In genomic region chr14:79768076-79768830, GRCm38 (mm10) we compare ENCODE assay signal across 10 mouse cellular contexts. TPM values are rescaled to one million over a fixed set of nuclear protein-coding genes. Genes with fewer than 3 reads are reported as not detected.
DNase-seq lines count a peak whose midpoint lies in the region; ATAC-seq lines count a peak whose summit lies in the region.
"Had no signal": no experiment of that assay in that cellular context is flagged by ENCODE, and none has a peak within 500 bp of the region (broad histone marks: within the 10 kb centered on the region; RNA-seq: fewer than 3 reads in every experiment).

No protein-coding gene starts in this region.

- ATAC-seq in stomach, embryonic 14.5 days (ENCODE audit: insufficient number of reproducible peaks, insufficient read depth, low FRiP score, low read depth) = no peak
- no peak for ATAC-seq in CD4-positive, CD25-positive, alpha-beta regulatory T cell, adult 4 months

- H3K27me3 ChIP-seq in forebrain, embryonic 10.5 days (ENCODE audit: poor library complexity, severe bottlenecking) = peaks cover 91% of the 10 kb centered on the region
- peaks cover 89% of the 10 kb centered on the region for H3K27me3 ChIP-seq in limb, embryonic 10.5 days (ENCODE audit: low read depth, poor library complexity, severe bottlenecking)
- peaks cover 45% of the 10 kb centered on the region for H3K27me3 ChIP-seq in stomach, embryonic 14.5 days (ENCODE audit: control insufficient read depth, insufficient read depth, low read length)

- 0 out of 2 replicates have a peak overlapping the region, but pooled peaks have one; percentile 40 for H3K27ac ChIP-seq in forebrain, embryonic 10.5 days
- no peak overlapping the region for H3K27ac ChIP-seq in limb, embryonic 10.5 days
- no peak overlapping the region for H3K27ac ChIP-seq in stomach, embryonic 14.5 days (ENCODE audit: low read length)
- H3K27ac ChIP-seq: liver, embryonic 15.5 days had no signal

- no peaks in the 10 kb centered on the region for H3K9me3 ChIP-seq in forebrain, embryonic 10.5 days
- H3K9me3 ChIP-seq in limb, embryonic 10.5 days (replicated peaks) = no peaks in the 10 kb centered on the region
- H3K9me3 ChIP-seq in stomach, embryonic 14.5 days (ENCODE audit: control insufficient read depth, low read depth, low read length) = no peaks in the 10 kb centered on the region
- H3K9me3 ChIP-seq: liver, embryonic 15.5 days had no signal

- H3K4me1 ChIP-seq in forebrain, embryonic 10.5 days = peaks cover 65% of the 10 kb centered on the region
- H3K4me1 ChIP-seq in limb, embryonic 10.5 days = peaks cover 47% of the 10 kb centered on the region
- H3K4me1 ChIP-seq in stomach, embryonic 14.5 days (ENCODE audit: control insufficient read depth, insufficient read depth, low read length) = peaks cover 13% of the 10 kb centered on the region; the same call in 1 of the 2 replicates

- peak overlapping the region; percentile 69 for H3K4me2 ChIP-seq in stomach, embryonic 14.5 days (replicated peaks; ENCODE audit: low read depth, low read length)
- H3K4me2 ChIP-seq: liver, embryonic 15.5 days had no signal

- H3K36me3 ChIP-seq in forebrain, embryonic 10.5 days (replicated peaks) = no peaks in the 10 kb centered on the region
- no peaks in the 10 kb centered on the region for H3K36me3 ChIP-seq in limb, embryonic 10.5 days
- H3K36me3 ChIP-seq in stomach, embryonic 14.5 days (ENCODE audit: control insufficient read depth, insufficient read depth, low read length) = no peaks in the 10 kb centered on the region
- H3K36me3 ChIP-seq: liver, embryonic 15.5 days had no signal

- DNase-seq in right cerebral cortex, postnatal 10 days (ENCODE audit: low spot score in 2 of 2) = peak; percentile 32 to 40
- no peak for DNase-seq in right cerebral cortex, postnatal 25 days
- DNase-seq in forebrain, embryonic 10.5 days (ENCODE audit: extremely low spot score, low spot score) = no peak
- DNase-seq in limb, embryonic 10.5 days (ENCODE audit: low spot score) = peak; percentile 40
- no peak for DNase-seq in ovary, adult 18-20 months (ENCODE audit: low spot score)
- no peak for DNase-seq in thymus, postnatal 36 days
- DNase-seq: spleen, adult 18-20 months had no signal

- WGBS in forebrain, embryonic 10.5 days = 3% methylated on average over 58 of the region's 59 CpGs
- WGBS in limb, embryonic 10.5 days = 3% methylated on average over 59 of the region's 59 CpGs
- WGBS in stomach, embryonic 14.5 days = 3% methylated on average over 58 of the region's 59 CpGs

- H3K9ac ChIP-seq in stomach, embryonic 14.5 days (replicated peaks; ENCODE audit: low read depth, low read length) = no peak overlapping the region
- H3K9ac ChIP-seq: liver, embryonic 15.5 days had no signal

- peak overlapping the region; percentile 54 for H3K4me3 ChIP-seq in forebrain, embryonic 10.5 days
- H3K4me3 ChIP-seq in limb, embryonic 10.5 days = peak overlapping the region; percentile 48
- H3K4me3 ChIP-seq in stomach, embryonic 14.5 days (ENCODE audit: low read depth, low read length) = peak overlapping the region; percentile 30
- H3K4me3 ChIP-seq: liver, embryonic 15.5 days had no signal

RNA-seq across cellular contexts. Expression of gene Pcdh8, which starts 2.9 kb away (rescaled TPM):
- polyA plus RNA-seq in forebrain, embryonic 10.5 days (2016; fragmentation: Nextera tagmentation; extraction: Ambion mirVana) = 3.7 and 4.1 TPM in 2 replicates
- polyA plus RNA-seq in limb, embryonic 10.5 days (2016; fragmentation: Nextera tagmentation; extraction: Ambion mirVana) = 0.93 and 3.4 TPM in 2 replicates
- 0.98 and 1.5 TPM in 2 replicates for polyA plus RNA-seq in stomach, embryonic 14.5 days (2014; fragmentation: Nextera tagmentation; extraction: Ambion mirVana)
- not detected for polyA plus RNA-seq in CD4-positive, CD25-positive, alpha-beta regulatory T cell, adult 4 months (2017; shearing (Covaris generic))

Comparison
In these comparisons a context has a peak if more than half of its experiments do, and no peak if none do; other contexts are left out.
1. DNase-seq: peak in right cerebral cortex, postnatal 10 days (2 of 2) and limb, embryonic 10.5 days (single experiment); none in right cerebral cortex, postnatal 25 days (single experiment), forebrain, embryonic 10.5 days (single experiment), ovary, adult 18-20 months (single experiment) and thymus, postnatal 36 days (0 of 2).
2. Peak in every context shown above with its lines, with median percentiles within 50 percentile points of each other: H3K4me3 ChIP-seq.